Mouse (Mus musculus) limb, embryonic 11.5 days (tissue): ENCODE measurements around the gene Chka. TPM values are rescaled to one million over a fixed set of nuclear protein-coding genes. Genes with fewer than 3 reads are reported as not detected.

Experiments
- ATAC-seq: fragments of 200-750 bp; cut with Nextera tagmentation; 2 replicates; pipeline ENCODE4 v1.8.0; 2017; ENCODE audit warnings: low read depth; ENCODE audit not compliant: insufficient number of reproducible peaks, low FRiP score, low TSS enrichment
- DNase-seq: peaks from one replicate; pipeline ENCODE4 v3.0.0-alpha.2; 2015; ENCODE audit warnings: low spot score
- H3K27ac ChIP-seq: fragments of 300-500 bp; sonication (generic); replicated peaks from 2 replicates; pipeline ENCODE4 v1.5.1; 2014; ENCODE audit warnings: low read depth, mild to moderate bottlenecking, low read length
- H3K27me3 ChIP-seq: fragments of 300-500 bp; sonication (generic); 2 replicates; pipeline ENCODE4 v1.6.1; 2014; ENCODE audit warnings: mild to moderate bottlenecking, low read length, mixed read lengths; ENCODE audit not compliant: control insufficient read depth, insufficient read depth
- H3K36me3 ChIP-seq: fragments of 300-500 bp; sonication (generic); 2 replicates; pipeline ENCODE4 v1.6.1; 2014; ENCODE audit warnings: mild to moderate bottlenecking, low read length, moderate library complexity, mixed read lengths; ENCODE audit not compliant: control insufficient read depth, insufficient read depth
- H3K4me1 ChIP-seq: fragments of 300-500 bp; sonication (generic); 2 replicates; pipeline ENCODE4 v1.6.1; 2014; ENCODE audit warnings: low read length, mixed read lengths; ENCODE audit not compliant: control insufficient read depth, insufficient read depth
- H3K4me2 ChIP-seq: fragments of 300-500 bp; sonication (generic); 2 replicates; pipeline ENCODE4 v1.6.1; 2014; ENCODE audit warnings: low read depth, mild to moderate bottlenecking, moderate library complexity; ENCODE audit not compliant: severe bottlenecking
- H3K4me3 ChIP-seq: fragments of 300-500 bp; sonication (generic); 2 replicates; pipeline ENCODE4 v1.5.1; 2014; ENCODE audit warnings: low read depth, low read length
- H3K9ac ChIP-seq: fragments of 300-500 bp; sonication (generic); 2 replicates; pipeline ENCODE4 v1.6.1; 2014; ENCODE audit warnings: mild to moderate bottlenecking, low read length
- H3K9me3 ChIP-seq: fragments of 300-500 bp; sonication (generic); 2 replicates; pipeline ENCODE4 v1.6.1; 2016; ENCODE audit warnings: low read length; ENCODE audit not compliant: control insufficient read depth
- WGBS: fragments of 180-500 bp; shearing (Covaris S2); extraction: QIAGEN DNeasy Blood & Tissue Kit; methylation state at CpG from one replicate; pipeline ENCODE4 v1.1.7; 2014; 5-methylcytosine and 5-hydroxymethylcytosine counted together
- polyA plus RNA-seq: library from polyadenylated mRNA; unstranded; fragments of >200 nt; fragmentation: Nextera tagmentation; extraction: Ambion mirVana; gene quantifications from 2 replicates; pipeline ENCODE4 v1.2.1, GENCODE M21; 2014

Chka gene
- polyA plus RNA-seq, 1 experiment from 2014 or later, result 47.3 TPM

DNA sequence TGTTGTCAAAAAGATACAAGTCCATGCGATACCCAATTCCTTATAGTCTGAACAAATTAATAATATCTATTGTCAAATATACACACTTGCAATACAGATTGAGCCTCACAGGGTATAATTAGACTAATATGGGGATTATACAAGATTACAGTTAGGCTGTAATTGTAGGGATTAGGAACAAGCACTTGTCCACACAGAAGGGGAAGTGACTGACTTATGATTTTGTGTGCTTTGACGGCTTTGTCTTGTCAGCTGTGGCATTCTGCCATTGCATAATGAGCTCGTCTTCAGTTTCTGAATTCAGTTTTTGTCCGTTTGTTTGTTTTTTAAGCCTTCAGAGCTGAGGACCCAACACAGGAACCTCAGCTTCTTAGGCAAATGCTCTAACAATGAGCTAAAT, 30.6 kb downstream of the Chka start:
- H3K27me3 ChIP-seq, result no peaks in the 10 kb centered on the region
- DNase-seq, result no peak
- ATAC-seq, result no peak
- H3K9ac ChIP-seq, result no peak overlapping the region
- H3K4me3 ChIP-seq, result no peak overlapping the region
- 93% methylated on average over 4 of the region's 4 CpGs for WGBS
- H3K4me1 ChIP-seq, result no peaks in the 10 kb centered on the region
- H3K9me3 ChIP-seq, result no peaks in the 10 kb centered on the region
- H3K27ac ChIP-seq, result no peak overlapping the region
- H3K36me3 ChIP-seq, result 0 out of 2 replicates have a peak, but pooled peaks cover 3% of the 10 kb centered on the region
- no peak overlapping the region for H3K4me2 ChIP-seq

DNA sequence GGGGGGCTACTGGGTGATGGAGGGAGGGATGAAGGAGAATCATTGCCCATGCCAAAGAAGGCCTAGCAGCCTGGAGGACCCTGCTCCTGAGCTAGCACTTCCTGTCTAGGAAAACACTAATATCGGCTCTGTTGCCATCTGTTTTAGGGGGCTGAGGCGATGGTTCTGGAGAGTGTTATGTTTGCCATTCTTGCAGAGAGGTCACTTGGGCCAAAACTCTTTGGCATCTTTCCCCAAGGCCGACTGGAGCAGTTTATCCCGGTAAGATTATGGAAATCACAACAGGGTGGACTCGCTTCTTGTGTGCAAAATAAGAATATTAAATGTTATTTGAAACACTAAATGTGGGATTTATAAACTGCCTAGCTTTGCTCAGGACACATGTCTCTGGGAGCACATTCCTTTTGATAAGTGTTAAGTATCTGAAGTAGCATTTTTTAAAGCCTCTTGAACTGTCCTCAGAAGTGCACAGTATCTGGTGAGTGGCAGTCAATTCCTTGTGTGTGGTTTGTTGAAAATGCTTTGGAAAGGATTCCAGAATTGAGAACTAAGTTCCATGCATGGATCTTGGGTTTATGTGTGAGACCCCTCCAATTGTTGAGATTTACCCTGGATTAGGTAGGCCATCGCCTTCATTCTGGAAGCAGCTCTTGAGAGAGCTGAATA, 32.9 kb downstream of the Chka start:
- 85% methylated on average over 6 of the region's 6 CpGs for WGBS
- Histone ChIP-seq H3K4me3 (no peak overlapping the region), H3K36me3 (0 out of 2 replicates have a peak, but pooled peaks cover 3% of the 10 kb centered on the region)

DNA sequence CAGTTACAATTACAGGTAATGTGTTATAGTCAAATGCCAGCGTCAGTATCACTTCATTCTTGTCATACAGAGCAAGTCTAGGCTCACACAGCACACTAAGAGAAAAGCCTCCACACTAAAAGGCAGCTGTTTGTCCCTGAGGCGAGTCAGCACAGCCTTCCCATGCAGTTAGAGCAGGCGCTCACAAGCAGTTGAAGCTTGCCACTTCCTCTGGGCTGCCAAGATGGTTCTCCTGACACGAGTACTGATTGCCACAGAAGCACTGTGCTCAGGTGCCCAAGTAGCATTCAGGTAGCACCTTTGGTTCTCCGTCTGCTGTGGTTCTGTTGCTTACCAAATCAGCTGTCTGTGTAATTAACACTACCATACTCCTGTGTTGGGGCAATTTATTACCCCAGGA, 37.5 kb downstream of the Chka start:
- H3K9me3 ChIP-seq, result no peaks in the 10 kb centered on the region
- no peak overlapping the region for H3K4me2 ChIP-seq
- H3K27me3 ChIP-seq, result no peaks in the 10 kb centered on the region
- H3K36me3 ChIP-seq, result peaks cover 8% of the 10 kb centered on the region
- H3K9ac ChIP-seq, result no peak overlapping the region
- DNase-seq, result no peak
- H3K27ac ChIP-seq, result no peak overlapping the region
- WGBS, result 86% methylated on average over 5 of the region's 5 CpGs
- no peaks in the 10 kb centered on the region for H3K4me1 ChIP-seq
- H3K4me3 ChIP-seq, result no peak overlapping the region
- ATAC-seq, result no peak

More for the DNA sequence above, 32.9 kb downstream of the Chka start:
- H3K9me3 ChIP-seq, result no peaks in the 10 kb centered on the region
- no peaks in the 10 kb centered on the region for H3K27me3 ChIP-seq
- no peak for ATAC-seq
- H3K27ac ChIP-seq, result no peak overlapping the region
- DNase-seq, result no peak
- no peak overlapping the region for H3K9ac ChIP-seq
- no peaks in the 10 kb centered on the region for H3K4me1 ChIP-seq
- H3K4me2 ChIP-seq, result no peak overlapping the region

DNA sequence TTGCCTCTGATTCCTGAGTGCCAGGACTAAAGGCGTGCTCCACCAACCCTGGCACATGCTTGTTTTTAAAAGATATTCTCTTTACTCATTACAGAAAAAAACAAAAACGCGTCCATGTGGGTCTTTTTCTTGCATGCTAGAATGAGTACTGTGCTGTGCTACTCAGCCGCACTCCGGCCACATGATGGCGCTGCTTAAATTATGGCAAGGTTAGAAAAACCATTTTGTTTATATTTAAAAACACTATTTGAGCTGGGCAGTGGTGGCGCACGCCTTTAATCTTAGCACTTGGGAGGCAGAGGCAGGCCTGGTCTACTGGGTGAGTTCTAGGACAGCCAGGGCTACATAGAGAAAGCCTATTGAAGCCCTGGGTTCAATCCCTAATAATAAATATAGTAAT, 38.6 kb downstream of the Chka start:
- H3K27ac ChIP-seq, result no peak overlapping the region

DNA sequence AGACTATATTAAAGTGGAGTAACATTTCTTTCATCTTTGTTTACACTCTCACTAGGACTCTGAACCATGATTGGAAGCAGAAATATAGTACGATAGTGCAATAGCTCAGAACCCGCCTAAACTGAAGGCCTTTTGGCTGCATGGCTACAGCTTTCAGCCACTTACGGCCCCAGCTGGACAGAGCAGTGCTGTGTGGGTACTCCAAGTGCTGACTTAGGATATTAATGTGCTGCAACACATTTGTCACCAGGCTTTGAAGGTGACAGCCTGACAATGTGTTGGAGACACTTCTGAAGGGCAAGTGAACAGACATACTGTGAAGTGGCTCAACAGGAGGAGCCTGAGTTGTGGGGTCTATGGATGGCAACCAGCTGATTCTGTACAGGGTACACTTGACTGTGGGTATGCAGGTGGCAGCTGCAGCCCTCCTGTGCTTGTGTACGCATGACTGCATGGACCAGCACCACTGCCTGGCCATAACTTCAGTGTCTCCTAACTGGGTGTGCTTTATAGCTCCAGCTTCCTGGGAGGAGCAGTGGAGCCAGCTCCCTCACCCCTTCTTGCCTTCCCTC, 42.1 kb downstream of the Chka start:
- no peak for ATAC-seq
- no peak overlapping the region for H3K4me2 ChIP-seq
- no peaks in the 10 kb centered on the region for H3K27me3 ChIP-seq
- no peak overlapping the region for H3K9ac ChIP-seq
- DNase-seq, result no peak
- 88% methylated on average over 4 of the region's 4 CpGs for WGBS
- H3K4me3 ChIP-seq, result no peak overlapping the region
- no peak overlapping the region for H3K27ac ChIP-seq
- H3K9me3 ChIP-seq, result no peaks in the 10 kb centered on the region
- H3K36me3 ChIP-seq, result peaks cover 11% of the 10 kb centered on the region
- no peaks in the 10 kb centered on the region for H3K4me1 ChIP-seq

More for the DNA sequence above, 38.6 kb downstream of the Chka start:
- Histone ChIP-seq H3K27me3 (no peaks in the 10 kb centered on the region), H3K4me1 (no peaks in the 10 kb centered on the region), H3K4me2 (no peak overlapping the region), H3K4me3 (no peak overlapping the region), H3K9ac (no peak overlapping the region), H3K9me3 (no peaks in the 10 kb centered on the region), H3K36me3 (peaks cover 11% of the 10 kb centered on the region)
- DNase-seq (no peak), ATAC-seq (no peak)
- 90% methylated on average over 8 of the region's 8 CpGs for WGBS

DNA sequence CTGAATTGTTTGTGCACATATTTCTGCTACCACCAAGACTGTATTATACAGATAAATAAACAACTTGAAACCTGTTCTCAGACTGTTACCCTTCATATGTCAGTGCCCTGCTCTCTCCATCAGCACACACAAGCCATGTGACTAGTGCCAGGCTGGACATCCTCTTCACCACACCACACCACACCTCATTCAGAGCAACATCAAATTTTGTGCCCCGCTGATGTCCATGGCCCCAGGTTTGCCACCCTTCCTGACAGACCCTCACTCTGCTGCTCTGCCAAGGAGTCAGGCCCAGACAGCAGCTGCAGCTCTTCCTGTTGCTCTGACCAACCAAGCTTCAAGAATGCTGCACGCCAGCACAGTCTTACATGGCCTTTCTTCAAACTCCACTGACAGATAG, 42.7 kb downstream of the Chka start:
- Histone ChIP-seq H3K36me3 (peaks cover 11% of the 10 kb centered on the region), H3K27me3 (no peaks in the 10 kb centered on the region), H3K4me2 (no peak overlapping the region), H3K9ac (no peak overlapping the region), H3K9me3 (no peaks in the 10 kb centered on the region), H3K4me3 (no peak overlapping the region), H3K27ac (no peak overlapping the region), H3K4me1 (no peaks in the 10 kb centered on the region)
- DNase-seq (no peak), ATAC-seq (no peak)
- WGBS, result 83% methylated on average over 2 of the region's 2 CpGs

DNA sequence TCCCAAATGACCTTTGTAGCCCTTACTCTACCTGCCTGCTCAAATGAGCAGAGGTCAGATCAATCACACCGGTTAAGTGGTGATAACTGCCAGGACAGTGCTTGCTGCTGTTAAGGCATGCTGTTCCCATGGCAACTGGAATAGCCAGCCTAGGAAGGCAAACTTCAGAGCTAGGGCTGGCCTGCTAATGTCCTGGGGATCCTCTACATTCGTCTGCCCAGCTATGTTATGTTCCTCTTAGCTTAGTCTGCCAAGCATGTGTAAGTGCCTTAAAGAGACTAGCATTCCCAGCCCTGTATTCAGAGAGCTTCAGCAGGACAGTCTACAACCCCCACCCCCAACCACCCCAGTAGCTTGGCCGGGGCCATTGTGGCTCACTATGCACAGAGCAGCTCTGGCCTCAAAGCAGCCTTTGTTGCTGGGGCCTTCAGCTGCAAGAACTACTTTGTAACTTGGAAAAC, 43.6 kb downstream of the Chka start:
- Histone ChIP-seq H3K4me3 (no peak overlapping the region), H3K27me3 (no peaks in the 10 kb centered on the region), H3K4me1 (no peaks in the 10 kb centered on the region), H3K27ac (no peak overlapping the region), H3K9ac (no peak overlapping the region), H3K9me3 (no peaks in the 10 kb centered on the region), H3K36me3 (peaks cover 11% of the 10 kb centered on the region), H3K4me2 (no peak overlapping the region)
- WGBS, result 32% methylated on average over 3 of the region's 3 CpGs
- ATAC-seq (no peak), DNase-seq (no peak)

DNA sequence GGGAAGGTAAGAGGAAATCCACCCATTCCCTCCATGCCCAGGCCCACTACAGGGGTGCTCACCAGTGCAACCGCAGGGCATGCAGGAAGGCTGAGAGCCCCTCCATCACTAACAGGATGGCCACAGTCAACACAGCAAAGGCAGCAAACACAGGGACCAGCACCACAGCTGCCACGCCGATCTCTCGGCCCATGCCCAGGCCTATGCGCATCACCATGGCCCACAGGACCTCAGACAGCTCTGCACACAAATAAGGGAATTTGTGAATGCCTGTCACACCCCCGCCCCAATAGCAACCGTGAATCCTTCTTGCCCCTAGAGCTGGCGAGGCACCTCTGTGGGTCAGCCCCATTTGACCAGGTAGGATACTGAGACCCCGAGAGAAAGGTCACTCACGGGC, 44.6 kb downstream of the Chka start:
- DNase-seq, result no peak
- ATAC-seq, result no peak
- Histone ChIP-seq H3K9ac (no peak overlapping the region), H3K27ac (no peak overlapping the region), H3K27me3 (no peaks in the 10 kb centered on the region), H3K36me3 (peaks cover 11% of the 10 kb centered on the region), H3K4me3 (no peak overlapping the region), H3K9me3 (no peaks in the 10 kb centered on the region), H3K4me2 (no peak overlapping the region), H3K4me1 (no peaks in the 10 kb centered on the region)
- WGBS, result 92% methylated on average over 10 of the region's 10 CpGs
